Mouse (Mus musculus) C2C12 (cell line): ENCODE measurements at regions not wholly inside any gene's neighbourhood (a gene's known extent, or its start where the extent isn't known, plus 50 kb on each side); places are given as distances from the start of the nearest gene placed in this dataset.

Source experiments
- H3K27me3 ChIP-seq: one replicate; pipeline ENCODE4 v1.6.1; 2011; ENCODE audit not compliant: control insufficient read depth, insufficient read depth, insufficient read length
- H3K36me3 ChIP-seq: one replicate; pipeline ENCODE4 v1.6.1; 2011; ENCODE audit not compliant: control insufficient read depth, insufficient read depth
- H3K4me3 ChIP-seq: one replicate; pipeline ENCODE4 v1.5.1; 2011; ENCODE audit warnings: mild to moderate bottlenecking, control low read depth; ENCODE audit not compliant: poor library complexity, insufficient read depth, severe bottlenecking
- H3K79me2 ChIP-seq: one replicate; pipeline ENCODE4 v1.6.1; 2011; ENCODE audit not compliant: control insufficient read depth, insufficient read depth
- H3K79me3 ChIP-seq: one replicate; pipeline ENCODE4 v1.6.1; 2011; ENCODE audit warnings: low read depth, control low read depth
- H3ac ChIP-seq: one replicate; pipeline ENCODE3; 2011; ENCODE audit warnings: low read depth; ENCODE audit not compliant: control insufficient read depth, insufficient read length
- CEBPB ChIP-seq: IDR thresholded peaks from one replicate; pipeline ENCODE4 v1.6.1; 2011; ENCODE audit warnings: low read depth, mild to moderate bottlenecking, control low read depth, moderate library complexity
- CTCF ChIP-seq: IDR thresholded peaks from one replicate; pipeline ENCODE4 v1.5.1; 2011; ENCODE audit not compliant: control insufficient read depth, insufficient read depth, insufficient read length
- FOSL1 ChIP-seq: IDR thresholded peaks from one replicate; pipeline ENCODE4 v1.8.0; 2011; ENCODE audit warnings: mild to moderate bottlenecking, low read length; ENCODE audit not compliant: poor library complexity, insufficient read depth, severe bottlenecking
- MAX ChIP-seq: IDR thresholded peaks from one replicate; pipeline ENCODE4 v1.6.1; 2011; ENCODE audit warnings: mild to moderate bottlenecking, control low read depth
- MYOD1 ChIP-seq: IDR thresholded peaks from one replicate; pipeline ENCODE4 v1.6.1; 2011; ENCODE audit warnings: low read depth; ENCODE audit not compliant: control insufficient read depth, insufficient read length
- MYOG ChIP-seq: IDR thresholded peaks from one replicate; pipeline ENCODE4 v1.6.1; 2011; ENCODE audit not compliant: control insufficient read depth, insufficient read length; ENCODE audit errors: extremely low read depth
- USF1 ChIP-seq: IDR thresholded peaks from one replicate; pipeline ENCODE4 v1.6.1; 2011; ENCODE audit warnings: low read depth, mild to moderate bottlenecking, control low read depth, moderate library complexity

- Histone ChIP-seq H3K79me2 (no peaks in the 10 kb centered on the region), H3K36me3 (no peaks in the 10 kb centered on the region), H3K79me3 (peaks cover 3% of the 10 kb centered on the region), H3ac (no peak overlapping the region), H3K27me3 (no peaks in the 10 kb centered on the region), H3K4me3 (no peak overlapping the region)
- no peak for TF ChIP-seq CTCF
- no peak for TF ChIP-seq MAX
- no peak for TF ChIP-seq CEBPB
- TF ChIP-seq MYOD1, result no peak
- TF ChIP-seq FOSL1, result no peak
- no peak for TF ChIP-seq USF1
- TF ChIP-seq MYOG, result no peak
Observed at GRCm38 (mm10) chr13:107810060-107810801, 234.0 kb upstream of the Smim15 start.

- H3K79me2 ChIP-seq, result no peaks in the 10 kb centered on the region
- H3K27me3 ChIP-seq, result no peaks in the 10 kb centered on the region
- no peaks in the 10 kb centered on the region for H3K36me3 ChIP-seq
- no peak overlapping the region for H3ac ChIP-seq
- TF ChIP-seq MYOD1, result no peak
- peaks cover 3% of the 10 kb centered on the region for H3K79me3 ChIP-seq
- H3K4me3 ChIP-seq, result no peak overlapping the region
Observed at GRCm38 (mm10) chr13:107808961-107809360, 235.3 kb upstream of the Smim15 start.

- Histone ChIP-seq H3K79me2 (no peaks in the 10 kb centered on the region), H3K4me3 (no peak overlapping the region), H3K36me3 (no peaks in the 10 kb centered on the region), H3K27me3 (no peaks in the 10 kb centered on the region), H3ac (no peak overlapping the region), H3K79me3 (peaks cover 2% of the 10 kb centered on the region)
- no peak for TF ChIP-seq USF1
- no peak for TF ChIP-seq CTCF
- TF ChIP-seq MYOG, result no peak
- no peak for TF ChIP-seq CEBPB
- no peak for TF ChIP-seq MAX
- no peak for TF ChIP-seq FOSL1
- no peak for TF ChIP-seq MYOD1
Observed at GRCm38 (mm10) chr13:107804418-107804817, 239.8 kb upstream of the Smim15 start.

- H3ac ChIP-seq, result no peak overlapping the region
- H3K36me3 ChIP-seq, result no peaks in the 10 kb centered on the region
- no peak for TF ChIP-seq USF1
- no peak for TF ChIP-seq MYOG
- no peak for TF ChIP-seq MYOD1
- no peak overlapping the region for H3K4me3 ChIP-seq
- no peaks in the 10 kb centered on the region for H3K79me2 ChIP-seq
- H3K79me3 ChIP-seq, result no peaks in the 10 kb centered on the region
- H3K27me3 ChIP-seq, result no peaks in the 10 kb centered on the region
Observed at GRCm38 (mm10) chr13:107799199-107799945, 244.9 kb upstream of the Smim15 start.

GRCm38 (mm10) chr13:107798144-107798543 is 246.1 kb upstream of the Smim15 start:
- Histone ChIP-seq H3ac (no peak overlapping the region), H3K79me3 (no peaks in the 10 kb centered on the region), H3K36me3 (no peaks in the 10 kb centered on the region), H3K4me3 (no peak overlapping the region), H3K79me2 (no peaks in the 10 kb centered on the region), H3K27me3 (no peaks in the 10 kb centered on the region)
- no peak for TF ChIP-seq CEBPB
- no peak for TF ChIP-seq USF1
- TF ChIP-seq MAX, result no peak
- TF ChIP-seq CTCF, result no peak
- TF ChIP-seq MYOG, result no peak
- no peak for TF ChIP-seq MYOD1
- TF ChIP-seq FOSL1, result no peak

GRCm38 (mm10) chr13:107795516-107795915 is 248.7 kb upstream of the Smim15 start:
- Histone ChIP-seq H3ac (no peak overlapping the region), H3K27me3 (no peaks in the 10 kb centered on the region), H3K36me3 (no peaks in the 10 kb centered on the region), H3K4me3 (no peak overlapping the region), H3K79me3 (no peaks in the 10 kb centered on the region), H3K79me2 (no peaks in the 10 kb centered on the region)
- TF ChIP-seq MYOG (no peak), CTCF (no peak), USF1 (no peak), FOSL1 (no peak), MAX (no peak), MYOD1 (no peak), CEBPB (no peak)
